1 mouse cellular context compared by ENCODE assay signal in the genomic region with DNA sequence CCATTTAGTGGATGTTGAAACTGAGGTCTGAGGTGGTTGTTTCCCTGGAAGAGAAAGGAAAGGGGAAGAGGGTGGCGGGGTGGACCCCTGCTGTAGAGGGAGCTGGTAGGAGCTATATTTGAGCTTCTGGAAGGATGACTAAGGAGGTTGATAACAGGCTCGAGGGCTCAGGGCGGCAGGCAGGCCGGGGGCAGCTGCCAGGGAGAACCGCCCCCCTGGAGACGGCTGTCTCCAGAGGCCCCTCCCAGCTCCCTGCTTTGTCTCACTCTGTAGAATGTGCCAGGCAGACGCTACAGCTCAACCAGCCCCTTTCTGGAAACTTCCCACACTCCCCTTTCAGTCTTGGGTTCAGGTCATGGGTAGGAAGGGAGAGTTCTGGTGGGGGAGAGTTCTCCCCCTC.
TF ChIP-seq lines count a peak whose summit lies in the region.

No protein-coding gene starts in this region.

TF ChIP-seq in CH12.LX, 34 proteins besides CTCF, POLR2A, EP300 and RAD21 (continued from another document):
- no peak for TF ChIP-seq CHD2 (IDR thresholded peaks at IDR 0.05; ENCODE audit: low read length)
- no peak for TF ChIP-seq MAZ (IDR thresholded peaks at IDR 0.05; ENCODE audit: low read depth, low read length)
- TF ChIP-seq NELFE (IDR thresholded peaks at IDR 0.05; ENCODE audit: low read depth, low read length): no peak
- TF ChIP-seq CHD1 (IDR thresholded peaks at IDR 0.05; ENCODE audit: low read depth, low read length): no peak
- no peak for TF ChIP-seq MEF2A (IDR thresholded peaks at IDR 0.05; ENCODE audit: borderline replicate concordance, low read depth, low read length)
- no peak for TF ChIP-seq MYC (IDR thresholded peaks at IDR 0.05; ENCODE audit: low read depth, low read length)
- TF ChIP-seq POLR2AphosphoS2 (IDR thresholded peaks at IDR 0.05; ENCODE audit: low read depth, low read length): no peak
- TF ChIP-seq JUND (conservative IDR thresholded peaks at IDR 0.05; ENCODE audit: low read depth, low read length): no peak
- no peak for TF ChIP-seq UBTF (IDR thresholded peaks at IDR 0.05; ENCODE audit: low read depth, low read length)
TF ChIP-seq in CH12.LX: peak in this region for 0.
